Mouse (Mus musculus): ENCODE data around the gene Npb.

DNA sequence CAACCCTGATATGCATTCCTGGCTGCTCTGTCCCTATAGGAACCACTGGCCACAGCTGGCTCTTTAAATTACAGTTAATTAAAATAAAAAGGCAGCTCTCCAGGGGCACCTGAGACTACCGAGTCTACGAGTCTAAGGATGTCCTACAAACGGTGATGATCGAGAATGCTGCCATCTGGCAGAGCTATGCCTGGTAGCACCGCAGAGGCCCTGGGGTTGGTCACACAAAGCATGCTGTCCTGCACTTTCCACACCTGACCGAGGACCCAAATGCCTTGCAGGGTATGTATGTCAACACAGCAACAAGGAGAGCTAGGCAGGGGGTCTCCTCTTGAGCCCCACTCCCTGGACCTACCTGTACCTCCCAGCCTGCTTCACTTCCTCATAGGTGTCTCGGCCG is 5.7 kb downstream of the Npb start:
- no peak for TF ChIP-seq CTCF (IDR thresholded peaks at IDR 0.05; ENCODE audit: low read depth, low read length)
- no peak for TF ChIP-seq POLR2A (IDR thresholded peaks at IDR 0.05; ENCODE audit: insufficient read depth, low read length)
